Mouse (Mus musculus) stomach, postnatal 0 days (tissue): ENCODE results near the gene Psmb6.

Source experiments
- CTCF ChIP-seq: IDR thresholded peaks from 2 replicates; pipeline ENCODE4 v1.5.1; 2016; ENCODE audit warnings: antibody characterized with exemption, low read depth, mild to moderate bottlenecking, moderate library complexity
- EP300 ChIP-seq: optimal IDR thresholded peaks from 2 replicates; pipeline ENCODE3; 2016; ENCODE audit warnings: antibody characterized with exemption

DNA sequence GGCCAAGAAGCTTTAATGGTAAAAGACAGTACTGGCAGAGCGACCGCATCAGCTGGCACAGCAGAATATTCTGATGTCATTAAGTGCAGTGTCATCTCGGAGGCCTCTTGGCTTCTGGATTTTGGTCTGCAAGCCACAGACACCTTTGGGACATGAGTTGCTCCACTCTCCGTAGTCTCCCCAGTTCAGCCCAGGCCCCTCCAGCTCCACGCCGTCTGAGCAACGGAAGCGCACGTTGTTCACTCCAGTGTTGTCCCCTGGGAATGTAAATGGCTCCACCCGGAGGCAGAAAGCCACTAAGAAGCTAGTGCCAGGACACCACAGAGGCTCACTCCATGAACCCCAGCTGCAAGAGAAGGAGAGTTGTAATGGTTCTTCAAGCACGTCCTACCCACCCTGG is 11.6 kb upstream of the Psmb6 start:
- peak; percentile 23; the same call in 1 of the 2 replicates for TF ChIP-seq CTCF
- TF ChIP-seq EP300: no peak
